Mouse (Mus musculus) embryo, embryonic 10 days (tissue): ENCODE results near the gene Hdx.
A peak's percentile ranks its signal among the peaks of the same experiment; 100 is the strongest.

Experiments
- DNase-seq: peaks from one replicate; pipeline ENCODE4 v3.0.0-alpha.2; 2015; ENCODE audit warnings: low spot score

Gene Hdx

DNA sequence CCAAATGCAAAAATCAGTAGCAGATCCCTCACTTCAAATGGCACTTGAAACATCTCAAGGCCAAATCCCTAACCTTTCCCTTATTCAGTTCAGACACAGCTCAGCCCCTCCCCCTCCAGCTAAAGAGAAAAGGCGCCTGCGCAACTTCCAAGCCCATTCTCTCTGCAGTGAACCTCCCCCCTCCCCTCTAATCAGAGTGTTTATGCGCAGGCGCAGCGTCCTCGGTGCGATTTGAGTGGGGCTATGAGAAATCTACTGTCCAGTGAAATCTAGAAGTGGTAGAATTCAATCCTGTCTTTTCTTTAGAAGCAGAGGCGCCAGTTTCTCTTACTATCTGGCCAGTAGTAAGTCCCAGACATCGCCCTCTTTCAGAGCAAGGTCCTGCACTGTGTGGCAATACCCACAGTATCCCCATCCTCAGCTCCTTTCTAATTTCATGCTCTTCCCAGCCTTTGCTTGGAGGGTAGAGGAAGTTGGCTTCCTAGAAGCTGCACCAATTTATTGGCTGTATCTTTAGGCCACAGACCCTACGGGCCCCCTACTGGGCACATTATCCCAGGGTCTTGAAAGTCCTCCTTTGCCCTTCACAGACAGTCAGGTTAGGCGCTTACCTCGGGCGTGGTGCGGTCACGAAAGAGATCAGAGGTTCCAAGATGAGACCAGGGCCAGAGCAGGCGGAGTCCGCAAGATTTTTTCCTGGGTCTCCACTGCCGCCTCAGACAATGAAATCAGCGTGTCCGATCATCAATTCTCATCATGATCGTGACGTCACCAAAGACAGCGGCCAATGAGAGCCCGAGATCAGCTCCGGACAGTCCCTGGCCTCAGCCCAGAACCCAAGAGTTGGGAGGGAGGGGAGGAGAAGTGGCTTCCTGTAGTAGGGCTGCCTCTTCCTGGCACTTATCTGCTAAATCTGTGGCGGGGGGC, at the start of gene Hdx:
Gene Hdx, minus strand, starts transcription at position 724 of the 927 bp plus-strand sequence.
- DNase-seq = peak; percentile 81

- peak; percentile 8 for DNase-seq
Observed at GRCm38 (mm10) chrX:111685665-111686064, 11.2 kb downstream of the Hdx start.

- peak; percentile 3 for DNase-seq
Observed at GRCm38 (mm10) chrX:111671685-111672084, 25.2 kb downstream of the Hdx start.

DNA sequence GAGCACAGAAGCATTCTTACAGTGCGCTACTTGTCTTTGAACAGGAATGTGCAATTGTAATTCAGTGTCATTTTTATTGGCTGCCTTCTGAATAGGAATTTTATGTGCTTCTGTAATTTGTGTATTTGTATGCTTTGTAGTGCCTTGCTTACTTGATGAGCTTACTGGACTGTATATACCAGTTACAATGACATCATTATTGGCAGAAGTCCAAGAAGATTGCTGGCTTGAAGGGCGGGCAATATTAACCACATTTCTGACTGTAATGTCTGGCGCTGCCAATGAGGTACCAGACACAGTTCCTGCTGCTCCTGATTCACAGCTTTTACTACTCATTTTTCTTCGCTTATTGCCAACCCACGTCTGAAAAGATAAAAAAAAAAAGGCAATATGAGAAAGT, 36.5 kb downstream of the Hdx start:
- no peak for DNase-seq

DNA sequence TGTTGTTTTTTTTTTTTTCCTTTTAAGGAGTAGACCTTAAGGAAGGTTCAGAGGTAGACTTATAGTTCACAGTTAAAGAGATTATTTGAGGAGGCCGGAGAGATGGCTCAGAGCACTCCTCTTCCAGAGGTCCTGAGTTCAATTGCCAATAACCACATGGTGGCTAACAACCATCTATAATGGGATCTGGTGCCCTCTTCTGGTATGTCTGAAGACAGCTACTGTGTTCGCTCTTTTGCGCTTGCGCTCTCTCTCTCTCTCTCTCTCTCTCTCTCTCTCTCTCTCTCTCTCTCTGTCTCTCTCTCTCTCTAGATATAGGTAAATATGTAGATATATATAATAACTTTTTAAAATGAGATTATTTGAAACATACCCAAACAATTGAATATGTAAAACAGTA, 38.2 kb downstream of the Hdx start:
- DNase-seq = peak; percentile 4

DNA sequence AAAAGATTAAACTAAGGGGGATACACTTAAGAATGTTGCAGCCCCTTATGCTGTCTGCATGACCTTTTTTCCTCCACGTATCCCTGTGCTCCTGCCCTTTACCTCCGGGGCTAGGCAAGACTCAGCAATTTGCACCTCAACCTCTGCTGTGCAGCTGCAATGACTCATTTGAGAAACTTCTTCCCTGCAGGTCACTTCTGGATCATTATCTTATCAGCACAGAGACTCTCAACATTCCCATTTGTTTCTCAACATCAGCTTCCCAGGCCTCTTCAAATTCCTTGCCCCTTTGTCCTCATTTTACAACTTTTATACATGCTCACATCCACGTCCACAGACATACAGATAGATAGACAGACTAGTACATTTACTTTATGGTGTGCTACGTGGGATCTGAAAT, 51.9 kb downstream of the Hdx start:
- DNase-seq = no peak

DNA sequence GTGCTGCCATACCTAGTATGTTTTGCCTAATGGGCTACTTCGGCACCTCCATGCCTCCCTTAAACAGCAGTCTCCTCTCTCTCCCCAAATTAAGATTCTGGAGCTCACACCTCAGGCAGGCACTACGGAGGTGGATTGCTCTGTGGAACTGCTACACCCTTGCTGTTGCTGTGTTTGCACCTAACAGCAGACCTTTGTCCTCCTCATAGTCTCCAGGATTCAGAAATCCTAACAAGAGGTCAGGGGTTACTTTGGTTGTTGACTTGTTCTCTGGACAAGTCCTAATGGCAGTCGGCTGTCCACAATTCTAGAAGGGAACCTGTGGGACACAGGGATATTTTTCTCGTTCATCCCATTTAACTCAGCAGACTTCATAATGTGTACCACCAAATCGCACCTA, 56.3 kb downstream of the Hdx start:
- DNase-seq = no peak

GRCm38 (mm10) chrX:111597631-111598161, 99.2 kb downstream of the Hdx start:
- no peak for DNase-seq

DNA sequence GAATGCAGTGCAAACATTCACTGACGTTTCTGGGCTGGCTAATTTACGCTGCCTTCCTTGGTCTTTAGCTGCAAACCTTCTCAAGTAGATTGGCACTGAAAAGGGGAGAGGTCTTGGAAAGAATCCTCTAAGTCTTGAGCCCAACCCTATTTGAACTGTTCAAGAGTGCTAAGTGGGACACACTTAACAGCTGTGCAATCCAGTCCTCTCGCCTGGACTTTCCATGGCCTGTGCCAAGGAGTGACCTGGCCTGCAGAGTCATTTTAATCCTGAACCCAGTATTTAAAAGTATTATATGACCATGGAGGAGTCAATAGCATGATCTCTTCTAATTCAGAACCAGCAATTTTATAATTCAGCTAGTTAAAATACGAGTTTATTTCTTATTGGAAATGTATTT, 109.3 kb downstream of the Hdx start:
- DNase-seq = no peak

DNA sequence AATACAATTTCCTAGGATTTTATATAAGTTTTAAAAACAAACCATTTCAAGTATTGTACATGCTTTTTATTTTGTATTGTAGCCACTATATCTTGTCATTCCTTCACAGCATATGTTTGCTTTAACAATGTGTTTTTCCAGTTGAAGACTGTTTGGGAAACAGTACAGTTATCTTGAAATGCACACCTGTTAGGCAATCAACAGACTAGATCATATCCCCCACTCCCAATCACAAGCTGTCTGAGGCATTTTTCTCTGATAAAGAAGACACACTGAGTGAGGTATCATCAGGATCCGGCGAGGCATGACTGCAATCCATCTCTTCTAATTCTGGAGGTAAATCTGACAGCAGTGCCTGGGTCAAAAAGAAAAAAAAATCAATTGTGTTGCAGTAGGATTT, 119.8 kb downstream of the Hdx start:
- DNase-seq = no peak

GRCm38 (mm10) chrX:111537859-111538258, 159.0 kb downstream of the Hdx start, which contains the start of gene Rps6ka6:
TSS of gene Rps6ka6 (minus strand) at chrX:111537959.
- DNase-seq = no peak
